Mouse (Mus musculus) lung, embryonic 16.5 days (tissue): Measurements from ENCODE around the gene Fbxw2. TPM values are rescaled to one million over a fixed set of nuclear protein-coding genes. Genes with fewer than 3 reads are reported as not detected.
"Not testable (repeated sequence)": the region's sequence is repeated elsewhere in the genome, so short reads cannot be mapped to it uniquely, and the experiment has no call there.

Experiments used
- ATAC-seq: fragments of 200-750 bp; cut with Nextera tagmentation; 2 replicates; pipeline ENCODE4 v1.8.0; 2017; ENCODE audit warnings: low read depth, mild to moderate bottlenecking, moderate library complexity
- H3K27ac ChIP-seq: fragments of 300-500 bp; sonication (generic); 2 replicates; pipeline ENCODE4 v1.5.1; 2014; ENCODE audit warnings: mild to moderate bottlenecking, control low read depth, low read length
- H3K27me3 ChIP-seq: fragments of 300-500 bp; sonication (generic); 2 replicates; pipeline ENCODE4 v1.6.1; 2014; ENCODE audit warnings: low read depth, low read length, mixed read lengths; ENCODE audit not compliant: control insufficient read depth, insufficient read depth
- H3K36me3 ChIP-seq: fragments of 300-500 bp; sonication (generic); 2 replicates; pipeline ENCODE4 v1.6.1; 2014; ENCODE audit warnings: low read length; ENCODE audit not compliant: control insufficient read depth, insufficient read depth
- H3K4me1 ChIP-seq: fragments of 300-500 bp; sonication (generic); replicated peaks from 2 replicates; pipeline ENCODE4 v1.6.1; 2014; ENCODE audit warnings: low read length, mixed read lengths; ENCODE audit not compliant: control insufficient read depth, insufficient read depth
- H3K4me2 ChIP-seq: fragments of 300-500 bp; sonication (generic); 2 replicates; pipeline ENCODE4 v1.6.1; 2014; ENCODE audit warnings: low read depth, low read length, control low read depth
- H3K4me3 ChIP-seq: fragments of 300-500 bp; sonication (generic); 2 replicates; pipeline ENCODE4 v1.5.1; 2014; ENCODE audit warnings: mild to moderate bottlenecking, low read length, control low read depth
- H3K9ac ChIP-seq: fragments of 300-500 bp; sonication (generic); 2 replicates; pipeline ENCODE4 v1.6.1; 2014; ENCODE audit warnings: low read length, control low read depth
- H3K9me3 ChIP-seq: fragments of 300-500 bp; sonication (generic); 2 replicates; pipeline ENCODE4 v1.6.1; 2016; ENCODE audit warnings: low read length; ENCODE audit not compliant: control insufficient read depth
- WGBS: fragments of 180-500 bp; shearing (Covaris S2); extraction: QIAGEN DNeasy Blood & Tissue Kit; methylation state at CpG from one replicate; pipeline ENCODE4 v1.1.7; 2014; 5-methylcytosine and 5-hydroxymethylcytosine counted together
- polyA plus RNA-seq: library from polyadenylated mRNA; unstranded; fragments of >200 nt; fragmentation: Nextera tagmentation; extraction: Ambion mirVana; gene quantifications from 2 replicates; pipeline ENCODE4 v1.2.1, GENCODE M21; 2015

The Fbxw2 gene
- polyA plus RNA-seq, 1 experiment from 2014 or later = 81.8 TPM

DNA sequence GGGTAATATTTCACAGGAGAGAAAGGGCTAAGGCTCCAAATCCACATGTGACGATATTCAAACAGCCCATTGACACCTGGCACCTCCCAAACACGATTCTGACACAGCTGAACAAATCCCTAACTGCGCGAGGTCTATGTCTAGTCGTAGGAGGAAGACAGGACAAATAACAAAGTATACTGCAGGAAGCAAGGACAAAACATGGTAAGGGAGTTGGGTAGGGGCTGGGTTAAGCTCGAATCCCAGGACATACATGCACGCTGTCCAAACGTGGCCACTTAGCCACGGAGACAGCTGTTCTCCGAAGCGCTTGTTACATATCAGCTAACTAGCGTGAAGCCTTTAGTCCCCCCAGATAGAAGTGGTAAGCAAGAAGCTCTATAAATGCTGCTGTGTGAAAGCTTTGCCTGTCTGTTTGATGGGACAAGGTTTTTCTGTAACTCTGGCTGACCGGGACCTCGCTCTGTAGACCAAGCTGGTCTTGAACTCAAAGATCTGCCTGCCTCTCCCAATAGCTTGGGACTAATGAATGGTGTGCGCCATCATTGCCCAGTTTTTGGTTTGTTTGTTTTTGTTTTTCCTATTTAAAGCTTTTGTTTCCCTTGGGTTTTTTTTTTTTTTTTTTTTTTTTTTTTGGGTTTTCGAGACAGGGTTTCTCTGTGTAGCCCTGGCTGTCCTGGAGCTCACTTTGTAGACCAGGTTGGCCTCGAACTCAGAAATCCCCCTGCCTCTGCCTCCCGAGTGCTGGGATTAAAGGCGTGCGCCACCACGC is 535 bp upstream of the Fbxw2 start:
- Histone ChIP-seq H3K9me3 (peaks cover 3% of the 10 kb centered on the region; the same call in 1 of the 2 replicates), H3K4me1 (peaks cover 18% of the 10 kb centered on the region), H3K27ac (peak overlapping the region; percentile 81), H3K36me3 (peaks cover 5% of the 10 kb centered on the region; the same call in 1 of the 2 replicates), H3K4me2 (peak overlapping the region; percentile 94), H3K4me3 (peak overlapping the region; percentile 99), H3K9ac (peak overlapping the region; percentile 99), H3K27me3 (no peaks in the 10 kb centered on the region)
- no peak for ATAC-seq
- 31% methylated on average over 19 of the region's 21 CpGs for WGBS

DNA sequence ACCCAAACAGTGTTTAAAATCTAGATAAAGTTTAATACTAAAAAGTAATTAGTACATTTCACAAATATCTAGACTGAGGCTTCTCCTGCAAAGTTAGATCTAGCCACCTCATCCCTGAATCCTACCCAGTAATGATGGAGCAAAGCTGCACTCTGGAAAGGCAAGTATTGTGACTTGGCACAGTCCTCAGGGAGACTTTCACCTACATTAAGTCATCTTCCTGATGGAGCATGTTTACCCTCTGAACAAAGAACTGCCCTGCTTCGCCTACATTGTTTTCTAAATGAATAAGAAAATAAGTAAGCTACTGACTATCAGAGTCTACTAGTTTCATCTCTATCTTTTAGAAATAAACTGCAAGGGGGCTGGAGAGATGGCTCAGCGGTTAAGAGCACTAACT is 7.6 kb downstream of the Fbxw2 start:
- 89% methylated on average over 2 of the region's 2 CpGs for WGBS
- H3K36me3 ChIP-seq = peaks cover 25% of the 10 kb centered on the region
- H3K4me3 ChIP-seq = no peak overlapping the region
- ATAC-seq = no peak
- no peak overlapping the region for H3K27ac ChIP-seq
- no peaks in the 10 kb centered on the region for H3K27me3 ChIP-seq
- no peaks in the 10 kb centered on the region for H3K9me3 ChIP-seq
- H3K9ac ChIP-seq = no peak overlapping the region
- no peaks in the 10 kb centered on the region for H3K4me1 ChIP-seq
- H3K4me2 ChIP-seq = no peak overlapping the region

DNA sequence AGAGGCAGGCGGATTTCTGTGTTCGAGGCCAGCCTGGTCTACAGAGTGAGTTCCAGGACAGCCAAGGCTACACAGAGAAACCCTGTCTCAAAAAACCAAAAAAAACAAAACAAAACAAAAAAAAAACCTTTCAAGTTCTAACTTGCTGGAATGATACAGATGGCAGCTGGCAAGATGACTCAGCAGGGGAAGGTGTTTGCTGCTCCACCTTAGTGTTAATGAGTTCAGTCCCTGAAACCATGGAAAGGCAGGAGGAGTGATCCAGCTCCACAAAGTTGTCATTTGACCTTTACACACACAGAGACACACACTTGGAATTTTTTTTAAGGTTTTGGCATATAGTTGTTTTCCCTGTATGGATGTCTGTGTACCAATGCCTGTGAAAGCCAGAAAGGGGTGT is 10.2 kb downstream of the Fbxw2 start:
- WGBS = 94% methylated on average over 2 of the region's 2 CpGs
- peaks cover 28% of the 10 kb centered on the region for H3K36me3 ChIP-seq
- not testable (repeated sequence) for ATAC-seq

DNA sequence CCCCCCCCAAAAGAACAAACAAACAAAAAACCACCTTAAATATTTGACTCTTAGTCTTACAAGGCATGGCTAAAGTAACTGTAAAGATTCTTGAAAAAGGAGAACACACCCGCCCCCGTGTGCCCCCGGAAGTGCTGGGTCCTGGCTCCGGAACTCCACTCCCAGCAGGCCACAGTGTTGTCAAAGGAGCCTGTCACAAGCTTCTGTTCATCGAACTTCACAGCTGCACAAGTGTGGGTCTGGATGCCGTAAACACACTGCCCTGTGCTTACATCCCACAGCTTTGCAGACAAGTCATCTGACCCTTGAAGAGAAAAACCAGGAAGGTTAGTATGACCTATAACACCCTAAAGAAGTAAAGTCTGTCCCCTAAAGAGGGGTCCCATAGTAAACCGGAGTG is 13.4 kb downstream of the Fbxw2 start:
- Histone ChIP-seq H3K27me3 (no peaks in the 10 kb centered on the region), H3K4me3 (no peak overlapping the region), H3K9me3 (no peaks in the 10 kb centered on the region), H3K4me1 (no peaks in the 10 kb centered on the region), H3K9ac (no peak overlapping the region), H3K36me3 (peaks cover 32% of the 10 kb centered on the region), H3K27ac (no peak overlapping the region), H3K4me2 (no peak overlapping the region)
- ATAC-seq = no peak
- 86% methylated on average over 7 of the region's 7 CpGs for WGBS

More for the DNA sequence above, 10.2 kb downstream of the Fbxw2 start:
- not testable (repeated sequence) for H3K4me3 ChIP-seq, H3K4me2 ChIP-seq, H3K4me1 ChIP-seq, H3K27ac ChIP-seq, H3K27me3 ChIP-seq, H3K9ac ChIP-seq, H3K9me3 ChIP-seq

DNA sequence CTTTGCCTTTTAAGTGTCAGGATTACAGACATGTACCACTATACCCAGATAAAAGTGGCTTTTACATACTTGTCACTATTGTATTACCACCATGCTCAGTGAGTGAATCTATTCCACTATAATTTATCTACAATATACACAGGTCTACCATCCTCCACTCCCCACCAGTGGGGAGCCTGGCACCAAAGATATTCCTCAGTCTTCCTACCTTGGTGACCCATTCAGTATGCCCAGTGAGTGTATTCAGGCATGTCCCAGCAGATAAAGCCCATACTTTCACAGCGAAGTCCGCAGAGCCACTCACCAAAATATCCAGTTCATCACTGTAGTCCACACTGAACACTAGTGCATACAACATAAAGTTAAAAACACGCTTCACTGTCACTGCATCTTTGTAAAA is 15.3 kb downstream of the Fbxw2 start:
- ATAC-seq = no peak
- H3K4me3 ChIP-seq = no peak overlapping the region
- peaks cover 30% of the 10 kb centered on the region for H3K36me3 ChIP-seq
- no peaks in the 10 kb centered on the region for H3K4me1 ChIP-seq
- H3K27me3 ChIP-seq = no peaks in the 10 kb centered on the region
- no peak overlapping the region for H3K9ac ChIP-seq
- no peaks in the 10 kb centered on the region for H3K9me3 ChIP-seq
- 91% methylated on average over 3 of the region's 3 CpGs for WGBS
- no peak overlapping the region for H3K4me2 ChIP-seq
- no peak overlapping the region for H3K27ac ChIP-seq

DNA sequence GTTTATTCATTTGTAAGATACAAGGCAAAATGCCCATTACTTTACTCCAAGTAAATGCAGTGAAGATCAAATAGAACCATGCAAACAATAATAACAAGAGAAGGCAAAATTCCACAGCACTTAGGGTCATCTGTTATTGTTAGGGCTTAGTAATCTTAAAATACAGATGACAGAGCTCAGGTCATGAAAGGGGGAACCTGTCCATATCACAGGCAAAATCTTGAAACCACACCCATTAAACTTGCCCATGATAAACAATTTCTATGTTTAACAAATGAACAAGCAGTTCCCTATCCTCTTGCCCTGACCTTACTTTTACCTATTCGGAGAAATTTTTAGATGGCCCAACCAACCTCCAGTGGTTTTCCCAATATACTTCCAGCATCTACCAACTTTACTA is 16.5 kb downstream of the Fbxw2 start:
- no peak for ATAC-seq

DNA sequence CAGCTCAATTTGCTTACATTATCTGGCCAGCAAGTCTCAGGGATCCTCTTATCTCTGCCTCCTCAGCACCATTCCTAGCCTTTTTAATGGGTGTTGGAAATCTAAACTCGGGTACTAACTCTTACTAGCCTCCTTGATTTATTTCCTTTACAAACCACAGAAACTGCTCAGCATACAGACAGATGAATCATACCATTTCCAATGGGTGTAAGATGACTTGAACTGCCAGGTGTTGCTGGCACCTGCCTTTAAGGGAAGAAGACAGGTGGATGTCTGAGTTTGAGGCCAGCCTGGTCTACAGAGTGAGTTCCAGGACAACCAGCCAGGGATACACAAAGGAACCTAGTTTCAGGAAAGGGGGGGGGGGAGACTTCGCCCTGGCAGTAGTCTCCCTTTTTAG is 18.1 kb downstream of the Fbxw2 start:
- Histone ChIP-seq H3K4me1 (peaks cover 10% of the 10 kb centered on the region), H3K27me3 (no peaks in the 10 kb centered on the region), H3K9me3 (no peaks in the 10 kb centered on the region), H3K4me2 (no peak overlapping the region), H3K36me3 (peaks cover 20% of the 10 kb centered on the region), H3K9ac (no peak overlapping the region), H3K4me3 (no peak overlapping the region), H3K27ac (no peak overlapping the region)
- 63% methylated on average over 2 of the region's 2 CpGs for WGBS
- no peak for ATAC-seq

More for the DNA sequence above, 16.5 kb downstream of the Fbxw2 start:
- H3K27ac ChIP-seq = no peak overlapping the region
- H3K4me1 ChIP-seq = peaks cover under 1% of the 10 kb centered on the region
- H3K27me3 ChIP-seq = no peaks in the 10 kb centered on the region
- H3K4me2 ChIP-seq = no peak overlapping the region
- peaks cover 25% of the 10 kb centered on the region for H3K36me3 ChIP-seq
- no peak overlapping the region for H3K4me3 ChIP-seq
- H3K9ac ChIP-seq = no peak overlapping the region
- no peaks in the 10 kb centered on the region for H3K9me3 ChIP-seq
- 88% methylated on average over 1 of the region's 1 CpGs for WGBS

DNA sequence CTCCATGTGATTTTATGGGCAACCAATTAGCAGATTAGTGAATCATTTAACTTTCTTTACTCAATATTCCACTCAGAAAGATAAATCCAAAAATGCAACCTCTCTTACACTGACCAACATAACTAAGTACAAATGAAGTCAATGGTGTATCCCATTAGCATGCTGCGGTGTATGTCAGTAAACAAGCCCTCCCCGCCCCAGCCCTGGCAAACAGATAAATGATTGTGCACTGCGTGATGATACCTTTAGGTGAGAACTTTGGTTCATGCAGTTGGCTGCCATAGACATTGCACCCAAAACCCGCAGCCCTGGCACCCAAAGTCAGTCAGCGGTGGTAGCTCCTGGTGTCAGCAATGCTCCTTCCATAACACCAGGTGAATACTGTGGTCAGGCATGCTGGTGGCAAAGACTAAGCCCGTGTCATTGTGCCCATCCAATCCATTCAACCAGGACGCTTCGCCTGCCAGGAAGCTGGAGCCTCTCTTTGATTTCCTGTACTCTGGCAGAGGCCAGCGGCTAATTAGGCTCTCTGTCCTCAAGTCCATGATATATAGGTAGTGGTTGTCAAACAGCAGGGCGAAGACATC is 20.7 kb downstream of the Fbxw2 start:
- no peak overlapping the region for H3K4me2 ChIP-seq
- no peak overlapping the region for H3K27ac ChIP-seq
- H3K9ac ChIP-seq = no peak overlapping the region
- 86% methylated on average over 10 of the region's 10 CpGs for WGBS
- peaks cover 9% of the 10 kb centered on the region; the same call in 1 of the 2 replicates for H3K36me3 ChIP-seq
- ATAC-seq = no peak
- H3K4me1 ChIP-seq = peaks cover 11% of the 10 kb centered on the region
- H3K4me3 ChIP-seq = no peak overlapping the region
- H3K9me3 ChIP-seq = no peaks in the 10 kb centered on the region
- H3K27me3 ChIP-seq = no peaks in the 10 kb centered on the region

DNA sequence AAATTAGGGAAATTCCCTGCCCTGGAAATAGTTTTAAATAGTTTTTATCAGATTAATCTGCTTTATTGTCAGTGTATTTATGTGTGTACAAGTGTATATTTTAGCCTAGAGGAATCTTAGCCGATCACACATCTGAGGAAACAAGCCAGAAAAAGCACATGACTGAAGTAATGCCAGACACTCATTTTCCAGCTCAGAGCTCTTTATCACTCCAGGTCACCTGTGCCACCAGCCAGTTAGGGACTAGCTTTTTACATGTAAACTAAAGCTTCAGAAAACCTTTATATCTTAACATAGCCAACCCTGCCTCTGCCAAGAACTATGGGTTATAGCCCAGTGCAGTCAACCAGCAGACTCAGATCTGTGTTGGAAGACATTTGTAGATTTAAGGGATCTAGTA is 21.3 kb downstream of the Fbxw2 start:
- H3K4me1 ChIP-seq = peaks cover 16% of the 10 kb centered on the region
- H3K9ac ChIP-seq = no peak overlapping the region
- no peak overlapping the region for H3K27ac ChIP-seq
- ATAC-seq = no peak
- H3K4me2 ChIP-seq = no peak overlapping the region
- 78% methylated on average over 1 of the region's 1 CpGs for WGBS
- peaks cover 9% of the 10 kb centered on the region; the same call in 1 of the 2 replicates for H3K36me3 ChIP-seq
- H3K9me3 ChIP-seq = no peaks in the 10 kb centered on the region
- H3K27me3 ChIP-seq = no peaks in the 10 kb centered on the region
- H3K4me3 ChIP-seq = no peak overlapping the region
